Mouse (Mus musculus) midbrain, embryonic 14.5 days (tissue): ENCODE measurements at regions not wholly inside any gene's neighbourhood (a gene's known extent, or its start where the extent isn't known, plus 50 kb on each side); places are given as distances from the start of the nearest gene placed in this dataset.

ENCODE experiments used
- ATAC-seq: fragments of 200-750 bp; cut with Nextera tagmentation; 2 replicates; pipeline ENCODE4 v1.8.0; 2017; ENCODE audit warnings: moderate number of reproducible peaks, moderate library complexity; ENCODE audit not compliant: low FRiP score, low TSS enrichment
- DNase-seq: peaks from one replicate; pipeline ENCODE4 v3.0.0-alpha.2; 2015
- H3K27ac ChIP-seq: fragments of 300-500 bp; sonication (generic); replicated peaks from 2 replicates; pipeline ENCODE4 v1.5.1; 2014; ENCODE audit warnings: mild to moderate bottlenecking, low read depth, low read length, moderate library complexity
- H3K27me3 ChIP-seq: fragments of 300-500 bp; sonication (generic); 2 replicates; pipeline ENCODE4 v1.6.1; 2014; ENCODE audit warnings: low read length, control low read depth, mixed read lengths; ENCODE audit not compliant: control insufficient read depth, insufficient read depth
- H3K36me3 ChIP-seq: fragments of 300-500 bp; sonication (generic); 2 replicates; pipeline ENCODE4 v1.6.1; 2014; ENCODE audit warnings: low read length, control low read depth; ENCODE audit not compliant: control insufficient read depth, insufficient read depth
- H3K4me1 ChIP-seq: fragments of 300-500 bp; sonication (generic); 2 replicates; pipeline ENCODE4 v1.6.1; 2014; ENCODE audit warnings: mild to moderate bottlenecking, antibody characterized with exemption, low read length, control low read depth; ENCODE audit not compliant: control insufficient read depth, insufficient read depth
- H3K4me2 ChIP-seq: fragments of 300-500 bp; sonication (generic); 2 replicates; pipeline ENCODE4 v1.6.1; 2014; ENCODE audit warnings: mild to moderate bottlenecking, low read length, moderate library complexity
- H3K4me3 ChIP-seq: fragments of 300-500 bp; sonication (generic); replicated peaks from 2 replicates; pipeline ENCODE4 v1.5.1; 2014; ENCODE audit warnings: low read depth, low read length
- H3K9ac ChIP-seq: fragments of 300-500 bp; sonication (generic); replicated peaks from 2 replicates; pipeline ENCODE4 v1.6.1; 2014; ENCODE audit warnings: mild to moderate bottlenecking, low read length, moderate library complexity
- H3K9me3 ChIP-seq: fragments of 300-500 bp; sonication (generic); 2 replicates; pipeline ENCODE4 v1.6.1; 2016; ENCODE audit warnings: low read length, control low read depth, mixed read lengths; ENCODE audit not compliant: control insufficient read depth
- WGBS: fragments of 180-500 bp; shearing (Covaris S2); extraction: QIAGEN DNeasy Blood & Tissue Kit; methylation state at CpG from one replicate; pipeline ENCODE4 v1.1.7; 2014; 5-methylcytosine and 5-hydroxymethylcytosine counted together

GRCm38 (mm10) chr13:35079685-35080084 is 52.8 kb upstream of the Eci2 start:
- Histone ChIP-seq H3K9ac (no peak overlapping the region), H3K9me3 (no peaks in the 10 kb centered on the region), H3K4me3 (no peak overlapping the region), H3K27ac (no peak overlapping the region), H3K36me3 (no peaks in the 10 kb centered on the region), H3K4me1 (no peaks in the 10 kb centered on the region), H3K27me3 (no peaks in the 10 kb centered on the region), H3K4me2 (no peak overlapping the region)
- 81% methylated on average over 2 of the region's 2 CpGs for WGBS
- DNase-seq (no peak), ATAC-seq (no peak)

- Histone ChIP-seq H3K27ac (no peak overlapping the region), H3K4me2 (no peak overlapping the region), H3K4me3 (no peak overlapping the region), H3K27me3 (no peaks in the 10 kb centered on the region), H3K4me1 (no peaks in the 10 kb centered on the region), H3K9me3 (no peaks in the 10 kb centered on the region), H3K36me3 (no peaks in the 10 kb centered on the region), H3K9ac (no peak overlapping the region)
- 78% methylated on average over 3 of the region's 3 CpGs for WGBS
- ATAC-seq: no peak
- DNase-seq: no peak
Observed at GRCm38 (mm10) chr13:35085386-35085785, 58.5 kb upstream of the Eci2 start.

GRCm38 (mm10) chr13:35087246-35088040 is 60.5 kb upstream of the Eci2 start:
- Histone ChIP-seq H3K27me3 (no peaks in the 10 kb centered on the region), H3K4me2 (no peak overlapping the region), H3K9me3 (no peaks in the 10 kb centered on the region), H3K9ac (no peak overlapping the region), H3K4me3 (no peak overlapping the region), H3K27ac (no peak overlapping the region), H3K4me1 (no peaks in the 10 kb centered on the region), H3K36me3 (no peaks in the 10 kb centered on the region)
- DNase-seq (peak; percentile 28), ATAC-seq (no peak)
- 83% methylated on average over 6 of the region's 6 CpGs for WGBS

- Histone ChIP-seq H3K36me3 (no peaks in the 10 kb centered on the region), H3K27me3 (no peaks in the 10 kb centered on the region), H3K4me2 (no peak overlapping the region), H3K9me3 (no peaks in the 10 kb centered on the region), H3K9ac (no peak overlapping the region), H3K4me1 (no peaks in the 10 kb centered on the region), H3K4me3 (no peak overlapping the region), H3K27ac (no peak overlapping the region)
- DNase-seq: no peak
- ATAC-seq: no peak
- 92% methylated on average over 3 of the region's 3 CpGs for WGBS
Observed at GRCm38 (mm10) chr13:35091155-35091554, 64.3 kb upstream of the Eci2 start.

- Histone ChIP-seq H3K27ac (no peak overlapping the region), H3K36me3 (no peaks in the 10 kb centered on the region), H3K4me1 (no peaks in the 10 kb centered on the region), H3K4me3 (no peak overlapping the region), H3K9ac (no peak overlapping the region), H3K27me3 (no peaks in the 10 kb centered on the region), H3K9me3 (no peaks in the 10 kb centered on the region), H3K4me2 (no peak overlapping the region)
- no peak for ATAC-seq
- WGBS: 41% methylated on average over 1 of the region's 1 CpGs
- DNase-seq: peak; percentile 60
Observed at GRCm38 (mm10) chr13:35119782-35120181, 92.9 kb upstream of the Eci2 start.

GRCm38 (mm10) chr13:35129475-35129874 is 102.6 kb upstream of the Eci2 start:
- no peak for DNase-seq
- Histone ChIP-seq H3K4me2 (no peak overlapping the region), H3K9ac (no peak overlapping the region), H3K4me3 (no peak overlapping the region), H3K4me1 (no peaks in the 10 kb centered on the region), H3K9me3 (no peaks in the 10 kb centered on the region), H3K36me3 (no peaks in the 10 kb centered on the region), H3K27me3 (no peaks in the 10 kb centered on the region), H3K27ac (no peak overlapping the region)
- ATAC-seq: no peak
- WGBS: 70% methylated on average over 2 of the region's 2 CpGs

GRCm38 (mm10) chr13:35131272-35132185 is 104.6 kb upstream of the Eci2 start:
- 86% methylated on average over 8 of the region's 8 CpGs for WGBS
- H3K9me3 ChIP-seq: no peaks in the 10 kb centered on the region
- H3K4me2 ChIP-seq: no peak overlapping the region
- ATAC-seq (no peak), DNase-seq (no peak)
- no peaks in the 10 kb centered on the region for H3K36me3 ChIP-seq
- H3K9ac ChIP-seq: no peak overlapping the region
- no peak overlapping the region for H3K4me3 ChIP-seq
- no peaks in the 10 kb centered on the region for H3K4me1 ChIP-seq
- no peaks in the 10 kb centered on the region for H3K27me3 ChIP-seq
- no peak overlapping the region for H3K27ac ChIP-seq

GRCm38 (mm10) chr13:35151629-35152028 is 124.7 kb upstream of the Eci2 start:
- Histone ChIP-seq H3K27ac (no peak overlapping the region), H3K4me2 (no peak overlapping the region), H3K4me3 (no peak overlapping the region), H3K9me3 (no peaks in the 10 kb centered on the region), H3K4me1 (no peaks in the 10 kb centered on the region), H3K9ac (no peak overlapping the region), H3K27me3 (no peaks in the 10 kb centered on the region), H3K36me3 (no peaks in the 10 kb centered on the region)
- WGBS: 94% methylated on average over 1 of the region's 1 CpGs
- ATAC-seq (no peak), DNase-seq (no peak)
